Mouse (Mus musculus): ENCODE results near the gene Borcs7. TPM values are rescaled to one million over a fixed set of nuclear protein-coding genes. Genes with fewer than 3 reads are reported as not detected.
A peak's percentile ranks its signal among the peaks of the same experiment; 100 is the strongest.

Borcs7 gene
- polyA plus RNA-seq, 1 experiment from 2014 or later: 5.0 TPM

GRCm38 (mm10) chr19:46647254-46647653, 42.5 kb upstream of the Borcs7 start:
- no peak for ATAC-seq (ENCODE audit: low read depth)
- Histone ChIP-seq H3K4me2 (ENCODE audit: low read depth, low read length) (no peak overlapping the region), H3K27ac (ENCODE audit: low read length) (no peak overlapping the region), H3K9ac (ENCODE audit: low read depth, low read length) (no peak overlapping the region), H3K4me1 (ENCODE audit: control insufficient read depth, low read depth, low read length) (peaks cover 23% of the 10 kb centered on the region), H3K9me3 (replicated peaks; ENCODE audit: control insufficient read depth, low read length) (no peaks in the 10 kb centered on the region), H3K36me3 (ENCODE audit: control insufficient read depth, insufficient read depth) (peaks cover 3% of the 10 kb centered on the region), H3K4me3 (ENCODE audit: low read depth, low read length) (no peak overlapping the region), H3K27me3 (ENCODE audit: control insufficient read depth, insufficient read depth, low read depth, low read length) (no peaks in the 10 kb centered on the region)
- WGBS (ENCODE audit: insufficient replicate concordance): 60% methylated on average over 3 of the region's 3 CpGs

- Histone ChIP-seq H3K9ac (ENCODE audit: low read depth, low read length) (no peak overlapping the region), H3K9me3 (replicated peaks; ENCODE audit: control insufficient read depth, low read length) (no peaks in the 10 kb centered on the region), H3K27me3 (ENCODE audit: control insufficient read depth, insufficient read depth, low read depth, low read length) (no peaks in the 10 kb centered on the region), H3K4me2 (ENCODE audit: low read depth, low read length) (no peak overlapping the region), H3K36me3 (ENCODE audit: control insufficient read depth, insufficient read depth) (peaks cover 6% of the 10 kb centered on the region), H3K27ac (ENCODE audit: low read length) (no peak overlapping the region), H3K4me1 (ENCODE audit: control insufficient read depth, low read depth, low read length) (peaks cover 23% of the 10 kb centered on the region), H3K4me3 (ENCODE audit: low read depth, low read length) (no peak overlapping the region)
- no peak for ATAC-seq (ENCODE audit: low read depth)
- 65% methylated on average over 8 of the region's 8 CpGs for WGBS (ENCODE audit: insufficient replicate concordance)
These were observed 41.9 kb upstream of the Borcs7 start for GRCm38 (mm10) chr19:46647850-46648249.

GRCm38 (mm10) chr19:46648565-46648964, 41.1 kb upstream of the Borcs7 start:
- Histone ChIP-seq H3K36me3 (ENCODE audit: control insufficient read depth, insufficient read depth) (peaks cover 9% of the 10 kb centered on the region), H3K27ac (ENCODE audit: low read length) (no peak overlapping the region), H3K27me3 (ENCODE audit: control insufficient read depth, insufficient read depth, low read depth, low read length) (no peaks in the 10 kb centered on the region), H3K9me3 (replicated peaks; ENCODE audit: control insufficient read depth, low read length) (no peaks in the 10 kb centered on the region), H3K9ac (ENCODE audit: low read depth, low read length) (no peak overlapping the region), H3K4me2 (ENCODE audit: low read depth, low read length) (no peak overlapping the region), H3K4me3 (ENCODE audit: low read depth, low read length) (no peak overlapping the region), H3K4me1 (ENCODE audit: control insufficient read depth, low read depth, low read length) (peaks cover 21% of the 10 kb centered on the region)
- ATAC-seq (ENCODE audit: low read depth): no peak; the same call in 1 of the 2 replicates
- WGBS (ENCODE audit: insufficient replicate concordance): 59% methylated on average over 14 of the region's 14 CpGs

- ATAC-seq (ENCODE audit: low read depth): no peak
- peaks cover under 1% of the 10 kb centered on the region for H3K4me1 ChIP-seq (ENCODE audit: control insufficient read depth, low read depth, low read length)
- H3K4me2 ChIP-seq (ENCODE audit: low read depth, low read length): no peak overlapping the region
- H3K27ac ChIP-seq (ENCODE audit: low read length): no peak overlapping the region
- H3K27me3 ChIP-seq (ENCODE audit: control insufficient read depth, insufficient read depth, low read depth, low read length): no peaks in the 10 kb centered on the region
- H3K9ac ChIP-seq (ENCODE audit: low read depth, low read length): no peak overlapping the region
- no peaks in the 10 kb centered on the region for H3K9me3 ChIP-seq (replicated peaks; ENCODE audit: control insufficient read depth, low read length)
- no peak overlapping the region for H3K4me3 ChIP-seq (ENCODE audit: low read depth, low read length)
- H3K36me3 ChIP-seq (ENCODE audit: control insufficient read depth, insufficient read depth): peaks cover 29% of the 10 kb centered on the region
- WGBS (ENCODE audit: insufficient replicate concordance): 70% methylated on average over 5 of the region's 5 CpGs
These were observed 36.5 kb upstream of the Borcs7 start for GRCm38 (mm10) chr19:46653188-46653587.

- Histone ChIP-seq H3K36me3 (ENCODE audit: control insufficient read depth, insufficient read depth) (peaks cover 29% of the 10 kb centered on the region), H3K9me3 (replicated peaks; ENCODE audit: control insufficient read depth, low read length) (no peaks in the 10 kb centered on the region), H3K9ac (ENCODE audit: low read depth, low read length) (no peak overlapping the region), H3K4me2 (ENCODE audit: low read depth, low read length) (no peak overlapping the region), H3K4me1 (ENCODE audit: control insufficient read depth, low read depth, low read length) (peaks cover 2% of the 10 kb centered on the region), H3K27ac (ENCODE audit: low read length) (no peak overlapping the region), H3K27me3 (ENCODE audit: control insufficient read depth, insufficient read depth, low read depth, low read length) (no peaks in the 10 kb centered on the region), H3K4me3 (ENCODE audit: low read depth, low read length) (no peak overlapping the region)
- WGBS (ENCODE audit: insufficient replicate concordance): 70% methylated on average over 14 of the region's 14 CpGs
- no peak for ATAC-seq (ENCODE audit: low read depth)
These were observed 36.0 kb upstream of the Borcs7 start for GRCm38 (mm10) chr19:46653616-46654235.

GRCm38 (mm10) chr19:46655626-46656025, 34.1 kb upstream of the Borcs7 start:
- Histone ChIP-seq H3K27ac (ENCODE audit: low read length) (no peak overlapping the region), H3K9ac (ENCODE audit: low read depth, low read length) (no peak overlapping the region), H3K4me3 (ENCODE audit: low read depth, low read length) (no peak overlapping the region), H3K4me1 (ENCODE audit: control insufficient read depth, low read depth, low read length) (peaks cover 2% of the 10 kb centered on the region), H3K9me3 (replicated peaks; ENCODE audit: control insufficient read depth, low read length) (no peaks in the 10 kb centered on the region), H3K27me3 (ENCODE audit: control insufficient read depth, insufficient read depth, low read depth, low read length) (no peaks in the 10 kb centered on the region), H3K36me3 (ENCODE audit: control insufficient read depth, insufficient read depth) (peaks cover 29% of the 10 kb centered on the region), H3K4me2 (ENCODE audit: low read depth, low read length) (no peak overlapping the region)
- 79% methylated on average over 10 of the region's 10 CpGs for WGBS (ENCODE audit: insufficient replicate concordance)
- no peak for ATAC-seq (ENCODE audit: low read depth)

GRCm38 (mm10) chr19:46656151-46656840, 33.4 kb upstream of the Borcs7 start:
- no peak for ATAC-seq (ENCODE audit: low read depth)
- Histone ChIP-seq H3K27ac (ENCODE audit: low read length) (no peak overlapping the region), H3K4me1 (ENCODE audit: control insufficient read depth, low read depth, low read length) (peaks cover 3% of the 10 kb centered on the region), H3K4me2 (ENCODE audit: low read depth, low read length) (no peak overlapping the region), H3K9me3 (replicated peaks; ENCODE audit: control insufficient read depth, low read length) (no peaks in the 10 kb centered on the region), H3K27me3 (ENCODE audit: control insufficient read depth, insufficient read depth, low read depth, low read length) (no peaks in the 10 kb centered on the region), H3K4me3 (ENCODE audit: low read depth, low read length) (no peak overlapping the region), H3K9ac (ENCODE audit: low read depth, low read length) (no peak overlapping the region), H3K36me3 (ENCODE audit: control insufficient read depth, insufficient read depth) (peaks cover 29% of the 10 kb centered on the region)
- 86% methylated on average over 21 of the region's 21 CpGs for WGBS (ENCODE audit: insufficient replicate concordance)

GRCm38 (mm10) chr19:46657339-46658020, 32.2 kb upstream of the Borcs7 start:
- Histone ChIP-seq H3K4me1 (ENCODE audit: control insufficient read depth, low read depth, low read length) (peaks cover 8% of the 10 kb centered on the region), H3K27ac (ENCODE audit: low read length) (no peak overlapping the region), H3K9ac (ENCODE audit: low read depth, low read length) (no peak overlapping the region), H3K27me3 (ENCODE audit: control insufficient read depth, insufficient read depth, low read depth, low read length) (no peaks in the 10 kb centered on the region), H3K4me3 (ENCODE audit: low read depth, low read length) (no peak overlapping the region), H3K36me3 (ENCODE audit: control insufficient read depth, insufficient read depth) (peaks cover 27% of the 10 kb centered on the region), H3K4me2 (ENCODE audit: low read depth, low read length) (no peak overlapping the region), H3K9me3 (replicated peaks; ENCODE audit: control insufficient read depth, low read length) (no peaks in the 10 kb centered on the region)
- WGBS (ENCODE audit: insufficient replicate concordance): 74% methylated on average over 3 of the region's 3 CpGs
- no peak for ATAC-seq (ENCODE audit: low read depth)

- Histone ChIP-seq H3K4me1 (ENCODE audit: control insufficient read depth, low read depth, low read length) (peaks cover 10% of the 10 kb centered on the region), H3K4me3 (ENCODE audit: low read depth, low read length) (no peak overlapping the region), H3K9ac (ENCODE audit: low read depth, low read length) (no peak overlapping the region), H3K9me3 (replicated peaks; ENCODE audit: control insufficient read depth, low read length) (no peaks in the 10 kb centered on the region), H3K36me3 (ENCODE audit: control insufficient read depth, insufficient read depth) (peaks cover 25% of the 10 kb centered on the region), H3K27me3 (ENCODE audit: control insufficient read depth, insufficient read depth, low read depth, low read length) (no peaks in the 10 kb centered on the region), H3K27ac (ENCODE audit: low read length) (0 out of 2 replicates have a peak overlapping the region, but pooled peaks have one; percentile 18), H3K4me2 (ENCODE audit: low read depth, low read length) (no peak overlapping the region)
- 78% methylated on average over 7 of the region's 7 CpGs for WGBS (ENCODE audit: insufficient replicate concordance)
- ATAC-seq (ENCODE audit: low read depth): peak; percentile 46
These were observed 31.4 kb upstream of the Borcs7 start for GRCm38 (mm10) chr19:46658348-46658747.

All from liver, embryonic 16.5 days (tissue).